Mouse (Mus musculus) megakaryocyte, embryonic 14.5 days (primary cell): ENCODE data around the gene Slc37a4.

Experiments
- FLI1 ChIP-seq: IDR thresholded peaks from 2 replicates; pipeline ENCODE4 v1.6.1; 2012; ENCODE audit warnings: low read length, inconsistent platforms, mixed read lengths
- GATA1 ChIP-seq: IDR thresholded peaks from 3 replicates; pipeline ENCODE4 v1.6.1; 2012; ENCODE audit warnings: mixed read lengths, low read length, inconsistent platforms, borderline replicate concordance

- no peak for TF ChIP-seq FLI1
- TF ChIP-seq GATA1, result no peak
Measured at GRCm38 (mm10) chr9:44406906-44407751, 10.5 kb downstream of the Slc37a4 start, which contains the start of the genes Rps25 and Trappc4.
